Comparison of ENCODE assay signal across 13 mouse cellular contexts in genomic region chr2:106781181-106782179, GRCm38 (mm10).
A peak's percentile ranks its signal among the peaks of the same experiment; 100 is the strongest.
DNase-seq lines count a peak whose midpoint lies in the region; ATAC-seq and TF ChIP-seq lines count a peak whose summit lies in the region.
"Had no signal": no experiment of that assay in that cellular context is flagged by ENCODE, and none has a peak within 500 bp of the region (broad histone marks: within the 10 kb centered on the region; RNA-seq: fewer than 3 reads in every experiment).

No protein-coding gene starts in this region.

- TF ChIP-seq EP300 in stomach, postnatal 0 days (optimal IDR thresholded peaks at IDR 0.05) = no peak

- no peaks in the 10 kb centered on the region for H3K27me3 ChIP-seq in stomach, embryonic 16.5 days (ENCODE audit: control insufficient read depth, insufficient read depth, low read length)
- H3K27me3 ChIP-seq in stomach, postnatal 0 days (ENCODE audit: control insufficient read depth, insufficient read depth, low read length) = no peaks in the 10 kb centered on the region
- no peaks in the 10 kb centered on the region for H3K27me3 ChIP-seq in limb, embryonic 14.5 days (ENCODE audit: control insufficient read depth, insufficient read depth, low read length)
- H3K27me3 ChIP-seq in kidney, adult 2 months (replicated peaks; ENCODE audit: control insufficient read depth, insufficient read depth, low read length) = no peaks in the 10 kb centered on the region

- no peak for TF ChIP-seq POLR2A in limb, embryonic 14.5 days (IDR thresholded peaks at IDR 0.05; ENCODE audit: borderline replicate concordance, extremely low read depth, insufficient read depth, insufficient read length)
- no peak for TF ChIP-seq POLR2A in kidney, adult 2 months (IDR thresholded peaks at IDR 0.05; ENCODE audit: low read depth, low read length)

- no peaks in the 10 kb centered on the region for H3K36me3 ChIP-seq in stomach, embryonic 16.5 days (ENCODE audit: control insufficient read depth, insufficient read depth, low read length)
- no peaks in the 10 kb centered on the region for H3K36me3 ChIP-seq in stomach, postnatal 0 days (ENCODE audit: control insufficient read depth, insufficient read depth, low read length)
- H3K36me3 ChIP-seq in limb, embryonic 14.5 days (ENCODE audit: control insufficient read depth, insufficient read depth, low read length) = 0 out of 2 replicates have a peak, but pooled peaks cover 3% of the 10 kb centered on the region
- no peaks in the 10 kb centered on the region for H3K36me3 ChIP-seq in kidney, adult 2 months (ENCODE audit: control insufficient read depth, insufficient read depth, low read length)

- no peak for TF ChIP-seq CTCF in layer of hippocampus, adult 2 months (conservative IDR thresholded peaks at IDR 0.05)
- no peak for TF ChIP-seq CTCF in stomach, postnatal 0 days (IDR thresholded peaks at IDR 0.05; ENCODE audit: low read depth)
- TF ChIP-seq CTCF in kidney, adult 2 months (conservative IDR thresholded peaks at IDR 0.05; ENCODE audit: insufficient read depth, insufficient read length, low read depth, low read length) = no peak

- no peaks in the 10 kb centered on the region; the same call in 1 of the 2 replicates for H3K4me1 ChIP-seq in stomach, embryonic 16.5 days (ENCODE audit: control insufficient read depth, insufficient read depth, low read length)
- H3K4me1 ChIP-seq in stomach, postnatal 0 days (replicated peaks; ENCODE audit: control insufficient read depth, insufficient read depth) = no peaks in the 10 kb centered on the region
- H3K4me1 ChIP-seq in limb, embryonic 14.5 days (ENCODE audit: control insufficient read depth, insufficient read depth, low read length) = peaks cover 38% of the 10 kb centered on the region
- no peaks in the 10 kb centered on the region for H3K4me1 ChIP-seq in kidney, adult 2 months (ENCODE audit: control insufficient read depth, insufficient read depth, low read length)

- H3K4me2 ChIP-seq in stomach, embryonic 16.5 days (ENCODE audit: low read depth, low read length) = no peak overlapping the region
- H3K4me2 ChIP-seq in stomach, postnatal 0 days (replicated peaks; ENCODE audit: low read depth) = no peak overlapping the region
- H3K4me2 ChIP-seq in limb, embryonic 14.5 days (replicated peaks; ENCODE audit: low read depth, low read length, severe bottlenecking) = no peak overlapping the region; the same call in 1 of the 2 replicates

- DNase-seq in layer of hippocampus, adult 2 months (ENCODE audit: low spot score in 2 of 2) = no peak
- no peak for DNase-seq in layer of hippocampus, adult 9-11 months
- no peak for DNase-seq in stomach, postnatal 0 days (ENCODE audit: low spot score)
- DNase-seq in limb, embryonic 14.5 days (ENCODE audit: low spot score) = peak; percentile 56
- no peak for DNase-seq in adrenal gland, postnatal 36 days
- DNase-seq in kidney, adult 2 months = no peak
- DNase-seq in heart, adult 9 months (ENCODE audit: low spot score in 2 of 2) = no peak
- DNase-seq: adrenal gland, adult 2 months; cerebellum, adult 11 months; thymus, postnatal 36 days had no signal

- peak overlapping the region; percentile 46 for H3K27ac ChIP-seq in layer of hippocampus, adult 2 months
- no peak overlapping the region for H3K27ac ChIP-seq in stomach, embryonic 16.5 days (ENCODE audit: low read length)
- no peak overlapping the region for H3K27ac ChIP-seq in stomach, postnatal 0 days (replicated peaks)
- H3K27ac ChIP-seq in limb, embryonic 14.5 days (replicated peaks; ENCODE audit: low read depth, low read length) = peak overlapping the region; percentile 56
- H3K27ac ChIP-seq in kidney, adult 2 months (ENCODE audit: insufficient read depth, low read depth, low read length) = no peak overlapping the region

- H3K9me3 ChIP-seq in stomach, embryonic 16.5 days (replicated peaks; ENCODE audit: control insufficient read depth, low read length) = no peaks in the 10 kb centered on the region
- H3K9me3 ChIP-seq in stomach, postnatal 0 days (ENCODE audit: control insufficient read depth, low read length) = no peaks in the 10 kb centered on the region
- no peaks in the 10 kb centered on the region for H3K9me3 ChIP-seq in limb, embryonic 14.5 days (ENCODE audit: control insufficient read depth, low read length)

- H3K9ac ChIP-seq in stomach, embryonic 16.5 days (ENCODE audit: low read length) = peak overlapping the region; percentile 43; the same call in 1 of the 2 replicates
- H3K9ac ChIP-seq in stomach, postnatal 0 days (ENCODE audit: low read length) = no peak overlapping the region
- H3K9ac ChIP-seq in limb, embryonic 14.5 days (ENCODE audit: low read depth, low read length, severe bottlenecking) = no peak overlapping the region

- no peak for ATAC-seq in stomach, embryonic 16.5 days (ENCODE audit: insufficient read depth, low FRiP score)
- ATAC-seq in stomach, postnatal 0 days (ENCODE audit: low FRiP score, low TSS enrichment) = no peak
- peak; percentile 48 for ATAC-seq in limb, embryonic 14.5 days (ENCODE audit: low FRiP score, low read depth)
- ATAC-seq: CD4-positive, CD25-positive, alpha-beta regulatory T cell, adult 4 months; intestine, embryonic 16.5 days had no signal

- WGBS in stomach, embryonic 16.5 days = 85% methylated on average over 26 of the region's 26 CpGs
- 80% methylated on average over 26 of the region's 26 CpGs for WGBS in stomach, postnatal 0 days
- WGBS in limb, embryonic 14.5 days = 57% methylated on average over 26 of the region's 26 CpGs
- WGBS in kidney, adult 2 months = 94% methylated on average over 26 of the region's 26 CpGs

- H3K4me3 ChIP-seq in layer of hippocampus, adult 2 months = peak overlapping the region; percentile 4; the same call in 1 of the 2 replicates
- H3K4me3 ChIP-seq in stomach, embryonic 16.5 days (replicated peaks; ENCODE audit: low read length) = no peak overlapping the region
- H3K4me3 ChIP-seq in stomach, postnatal 0 days (ENCODE audit: low read depth, low read length) = no peak overlapping the region
- H3K4me3 ChIP-seq in limb, embryonic 14.5 days (replicated peaks; ENCODE audit: low read length) = no peak overlapping the region
- no peak overlapping the region for H3K4me3 ChIP-seq in kidney, adult 2 months (ENCODE audit: insufficient read depth, low read depth, low read length)

Comparison
In these comparisons a context has a peak if more than half of its experiments do, and no peak if none do; other contexts are left out.
1. H3K27ac ChIP-seq: peak in layer of hippocampus, adult 2 months (single experiment) and limb, embryonic 14.5 days (single experiment); none in stomach, embryonic 16.5 days (single experiment), stomach, postnatal 0 days (single experiment) and kidney, adult 2 months (single experiment).